Mouse (Mus musculus): ENCODE data around the gene Dck.

GRCm38 (mm10) chr5:88831935-88832334, 67.1 kb downstream of the Dck start:
- no peak for TF ChIP-seq CTCF (IDR thresholded peaks at IDR 0.05; ENCODE audit: insufficient read depth, low read depth, low read length)
- no peak for TF ChIP-seq POLR2A (IDR thresholded peaks at IDR 0.05; ENCODE audit: insufficient read depth, low read depth, low read length)
